Mouse (Mus musculus): ENCODE results near the gene Kazn. TPM values are rescaled to one million over a fixed set of nuclear protein-coding genes. Genes with fewer than 3 reads are reported as not detected.

Gene Kazn
- polyA plus RNA-seq, 1 experiment = 43.2 TPM

DNA sequence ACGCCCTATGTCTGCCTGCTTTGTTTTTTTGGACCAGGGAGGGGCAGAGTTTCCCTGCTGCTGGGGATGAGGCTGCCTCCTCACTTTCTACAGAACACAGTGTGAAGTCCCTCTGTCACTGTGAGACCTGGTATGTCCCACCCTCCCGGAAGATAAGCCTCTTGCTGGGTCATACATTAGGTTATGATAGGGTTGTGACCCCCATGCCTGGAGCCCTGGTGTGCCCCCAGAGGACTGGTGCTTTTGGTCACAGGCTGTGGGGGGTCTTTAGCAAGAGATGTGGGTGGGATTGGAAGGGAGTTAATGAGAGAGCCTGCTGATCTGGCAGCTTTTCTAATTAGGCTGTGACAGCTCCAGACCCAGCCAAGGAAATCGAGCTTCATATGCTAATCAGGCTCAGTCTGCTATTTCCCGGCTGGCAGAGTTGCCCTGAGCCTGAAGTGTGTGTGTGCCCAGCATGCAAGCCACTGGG lies 28.2 kb upstream of the Kazn start:
- TF ChIP-seq CTCF (IDR thresholded peaks at IDR 0.05; ENCODE audit: insufficient read depth, low read length) (no peak), POLR2A (IDR thresholded peaks at IDR 0.05; ENCODE audit: borderline replicate concordance, extremely low read depth, low read depth, low read length) (no peak)
- no peaks in the 10 kb centered on the region for H3K4me1 ChIP-seq (ENCODE audit: control insufficient read depth, insufficient read depth, low read length)
- WGBS = 38% methylated on average over 4 of the region's 4 CpGs
- no peak for DNase-seq
- H3K4me3 ChIP-seq (replicated peaks; ENCODE audit: extremely low read depth, low read depth, low read length) = no peak overlapping the region

DNA sequence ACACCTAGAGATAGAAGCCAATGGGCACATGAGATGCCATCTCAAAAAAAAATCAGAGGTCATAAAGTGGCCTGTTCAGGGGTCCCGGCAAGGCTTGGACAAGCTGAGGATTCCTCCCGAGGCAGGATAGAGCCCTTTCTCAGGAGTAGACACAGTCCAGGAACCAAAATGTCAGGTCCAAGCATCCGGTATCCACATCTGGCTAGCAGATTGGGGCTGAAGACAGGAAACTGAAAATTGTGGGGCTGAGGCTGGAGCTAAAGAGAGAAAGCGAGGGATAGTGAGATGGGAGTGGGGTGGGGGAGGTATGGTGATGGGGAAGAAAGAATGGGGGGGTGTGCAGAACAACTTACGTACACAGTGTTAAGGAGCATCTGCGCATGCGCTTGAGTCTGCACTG lies 25.1 kb upstream of the Kazn start:
- no peaks in the 10 kb centered on the region for H3K4me1 ChIP-seq (ENCODE audit: control insufficient read depth, insufficient read depth, low read length)
- TF ChIP-seq POLR2A (IDR thresholded peaks at IDR 0.05; ENCODE audit: borderline replicate concordance, extremely low read depth, low read depth, low read length) (no peak), CTCF (IDR thresholded peaks at IDR 0.05; ENCODE audit: insufficient read depth, low read length) (no peak)

DNA sequence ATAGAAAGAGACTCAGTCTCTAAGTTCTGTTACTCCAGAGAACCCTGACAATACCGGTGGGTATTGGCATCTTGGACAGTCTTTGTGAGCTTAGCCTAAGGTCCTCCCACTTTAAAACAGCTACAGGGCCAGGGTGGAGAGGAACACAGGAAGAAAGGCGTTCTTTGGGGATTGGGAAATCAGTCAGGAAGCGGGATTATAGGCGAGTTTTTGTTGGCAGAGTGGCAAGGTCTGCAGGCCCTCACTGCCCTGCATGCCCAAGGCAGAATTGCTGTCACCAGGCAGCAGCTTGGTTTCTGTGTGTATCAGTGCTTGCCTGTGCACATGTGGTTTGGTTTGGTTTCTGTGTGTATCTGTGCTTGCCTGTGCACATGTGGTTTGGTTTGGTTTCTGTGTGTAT lies 22.5 kb upstream of the Kazn start:
- TF ChIP-seq CTCF (IDR thresholded peaks at IDR 0.05; ENCODE audit: insufficient read depth, low read length) = no peak
- H3K4me3 ChIP-seq (replicated peaks; ENCODE audit: extremely low read depth, low read depth, low read length) = no peak overlapping the region
- DNase-seq = no peak
- WGBS = 48% methylated on average over 4 of the region's 4 CpGs
- no peaks in the 10 kb centered on the region for H3K4me1 ChIP-seq (ENCODE audit: control insufficient read depth, insufficient read depth, low read length)

More for the DNA sequence above, 25.1 kb upstream of the Kazn start:
- no peak overlapping the region for H3K4me3 ChIP-seq (replicated peaks; ENCODE audit: extremely low read depth, low read depth, low read length)
- 89% methylated on average over 7 of the region's 7 CpGs for whole genome bisulfite sequencing
- DNase-seq = no peak

DNA sequence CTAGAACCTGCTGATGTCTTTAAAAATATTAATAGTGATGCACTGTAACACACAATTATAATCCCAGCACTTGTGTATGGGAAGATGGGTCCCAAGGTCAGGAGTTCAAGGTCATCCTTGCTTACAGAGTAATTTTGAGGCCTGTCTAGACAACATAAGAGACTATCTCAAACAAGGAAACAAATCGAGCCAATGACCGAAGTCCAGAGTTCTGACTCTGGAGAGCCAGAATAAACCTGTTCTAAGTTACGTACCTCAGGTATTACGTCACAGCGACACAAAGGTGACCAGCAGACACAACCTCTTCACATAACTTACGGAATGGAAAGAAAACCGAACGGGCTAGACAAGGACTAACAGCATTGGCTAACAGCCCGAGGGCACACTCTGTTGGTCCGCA lies 19.5 kb upstream of the Kazn start:
- TF ChIP-seq CTCF (IDR thresholded peaks at IDR 0.05; ENCODE audit: insufficient read depth, low read length) (no peak), POLR2A (IDR thresholded peaks at IDR 0.05; ENCODE audit: borderline replicate concordance, extremely low read depth, low read depth, low read length) (no peak)
- H3K4me3 ChIP-seq (replicated peaks; ENCODE audit: extremely low read depth, low read depth, low read length) = no peak overlapping the region
- 88% methylated on average over 10 of the region's 10 CpGs for WGBS
- H3K4me1 ChIP-seq (ENCODE audit: control insufficient read depth, insufficient read depth, low read length) = no peaks in the 10 kb centered on the region
- DNase-seq = no peak

DNA sequence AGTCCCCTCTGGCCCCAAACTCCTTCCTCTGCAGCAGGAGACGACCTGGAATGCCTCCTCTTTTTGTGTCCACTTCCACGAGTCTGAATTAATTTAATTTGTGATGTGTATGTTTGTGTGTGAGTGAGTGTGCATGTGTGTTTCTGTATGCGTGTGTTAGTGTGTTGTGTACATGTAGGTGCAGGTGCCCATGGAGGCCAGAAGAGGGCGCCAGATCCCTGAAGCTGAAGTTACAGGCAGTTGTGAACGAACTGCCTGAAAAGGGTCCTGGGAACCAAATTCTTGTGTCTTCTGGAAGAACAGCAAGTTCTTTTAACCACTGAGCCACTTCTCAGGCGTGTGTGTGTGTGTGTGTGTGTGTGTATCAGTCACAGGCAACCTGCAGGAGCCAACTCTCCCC lies 14.9 kb upstream of the Kazn start:
- Histone ChIP-seq H3K4me1 (ENCODE audit: control insufficient read depth, insufficient read depth, low read length) (no peaks in the 10 kb centered on the region), H3K4me3 (replicated peaks; ENCODE audit: extremely low read depth, low read depth, low read length) (no peak overlapping the region)
- TF ChIP-seq POLR2A (IDR thresholded peaks at IDR 0.05; ENCODE audit: borderline replicate concordance, extremely low read depth, low read depth, low read length) = no peak
- 0 out of 2 replicates have a peak, but pooled peaks have one; percentile 25 for TF ChIP-seq CTCF (IDR thresholded peaks at IDR 0.05; ENCODE audit: insufficient read depth, low read length)
- 78% methylated on average over 6 of the region's 6 CpGs for WGBS
- no peak for DNase-seq

DNA sequence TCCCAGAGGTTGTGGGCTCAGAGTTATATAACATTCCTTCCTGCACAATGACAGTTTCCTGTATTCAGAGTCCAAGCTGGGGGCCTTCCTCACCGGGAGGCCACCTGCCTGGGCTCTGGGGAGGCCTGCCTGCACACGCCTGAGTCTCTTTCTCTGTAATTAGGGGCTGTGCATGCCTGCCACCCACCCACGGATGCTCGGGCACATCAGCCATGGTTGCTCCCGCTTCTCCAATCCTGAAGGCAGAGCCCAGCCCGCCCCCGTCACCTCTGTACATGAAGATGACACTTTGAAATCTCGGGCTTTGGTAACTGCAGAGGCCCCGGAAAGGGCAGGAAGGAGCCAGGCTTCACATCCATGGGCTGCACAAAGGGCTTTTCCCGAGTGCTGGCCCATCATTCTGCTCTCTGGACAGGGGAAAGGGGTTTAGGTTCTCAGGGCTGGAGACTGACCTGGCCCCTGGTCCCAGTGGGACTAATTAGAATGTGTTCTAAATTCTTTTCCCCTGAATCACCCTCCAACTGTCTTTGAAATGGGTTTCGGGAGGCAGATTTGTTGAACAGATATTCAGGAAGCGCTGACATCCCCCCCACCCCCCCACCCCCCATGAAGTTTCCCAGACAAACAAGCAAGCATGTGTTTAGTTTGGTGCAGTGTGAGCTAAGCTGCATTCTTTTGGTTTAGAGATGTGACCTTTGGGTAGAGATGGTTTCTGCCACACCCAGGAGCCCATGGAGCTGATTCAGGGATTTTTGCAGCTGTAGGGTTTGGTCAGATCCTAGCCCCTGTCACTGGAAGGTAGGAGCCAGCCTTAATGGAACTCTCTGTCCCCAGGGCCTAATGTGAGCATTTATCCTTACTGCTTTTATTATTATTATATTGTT lies 12.5 kb upstream of the Kazn start:
- 54% methylated on average over 12 of the region's 12 CpGs for WGBS
- H3K4me1 ChIP-seq (ENCODE audit: control insufficient read depth, insufficient read depth, low read length) = no peaks in the 10 kb centered on the region
- H3K4me3 ChIP-seq (replicated peaks; ENCODE audit: extremely low read depth, low read depth, low read length) = no peak overlapping the region
- no peak for DNase-seq
- TF ChIP-seq CTCF (IDR thresholded peaks at IDR 0.05; ENCODE audit: insufficient read depth, low read length) = no peak
- no peak for TF ChIP-seq POLR2A (IDR thresholded peaks at IDR 0.05; ENCODE audit: borderline replicate concordance, extremely low read depth, low read depth, low read length)

DNA sequence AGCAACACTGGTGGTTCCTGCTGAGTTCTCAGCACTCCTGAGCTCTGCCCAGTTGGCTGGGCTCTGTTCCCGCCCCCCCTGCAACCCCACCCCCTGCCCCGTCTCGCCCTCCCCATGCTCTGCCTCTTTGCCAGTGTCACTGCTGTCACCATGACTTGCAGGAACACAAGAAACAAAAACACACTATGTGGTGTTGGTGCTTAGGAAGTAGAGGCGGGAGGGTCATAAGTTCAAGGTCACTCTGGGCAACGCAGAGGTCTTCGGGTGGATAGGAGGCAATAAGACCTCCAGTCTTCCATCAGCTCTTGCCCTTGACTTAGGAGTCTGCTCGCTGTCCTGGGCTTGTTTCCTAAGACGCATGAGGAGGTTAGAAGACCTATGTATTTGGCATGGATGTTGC lies 10.9 kb upstream of the Kazn start:
- no peak for DNase-seq
- no peak overlapping the region for H3K4me3 ChIP-seq (replicated peaks; ENCODE audit: extremely low read depth, low read depth, low read length)
- 96% methylated on average over 8 of the region's 8 CpGs for WGBS
- no peaks in the 10 kb centered on the region for H3K4me1 ChIP-seq (ENCODE audit: control insufficient read depth, insufficient read depth, low read length)
- TF ChIP-seq CTCF (IDR thresholded peaks at IDR 0.05; ENCODE audit: insufficient read depth, low read length) (no peak), POLR2A (IDR thresholded peaks at IDR 0.05; ENCODE audit: borderline replicate concordance, extremely low read depth, low read depth, low read length) (no peak)

DNA sequence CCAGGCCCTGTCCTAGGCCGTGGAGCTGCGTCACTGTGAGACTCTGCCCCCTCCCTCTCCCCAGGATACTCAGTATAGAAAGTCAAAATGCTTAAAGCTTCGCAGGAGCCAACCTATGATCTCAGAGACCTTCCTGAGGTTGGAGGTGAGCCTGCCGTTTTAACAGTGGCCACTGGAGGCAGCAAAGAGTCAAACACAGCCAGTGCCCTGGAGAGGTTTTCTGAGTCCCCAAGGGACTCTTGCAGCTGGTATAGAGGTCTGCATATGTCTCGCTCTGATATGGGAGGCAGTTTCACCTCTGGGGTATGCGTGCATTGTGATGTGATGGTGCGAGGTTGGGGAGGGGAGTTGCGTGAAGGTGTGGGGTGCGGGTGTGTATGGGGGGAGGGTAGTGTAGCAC lies 10.2 kb upstream of the Kazn start:
- TF ChIP-seq CTCF (IDR thresholded peaks at IDR 0.05; ENCODE audit: insufficient read depth, low read length) (peak; percentile 66), POLR2A (IDR thresholded peaks at IDR 0.05; ENCODE audit: borderline replicate concordance, extremely low read depth, low read depth, low read length) (no peak)
- WGBS = 24% methylated on average over 9 of the region's 9 CpGs
- DNase-seq = peak; percentile 65
- H3K4me3 ChIP-seq (replicated peaks; ENCODE audit: extremely low read depth, low read depth, low read length) = no peak overlapping the region
- no peaks in the 10 kb centered on the region for H3K4me1 ChIP-seq (ENCODE audit: control insufficient read depth, insufficient read depth, low read length)

DNA sequence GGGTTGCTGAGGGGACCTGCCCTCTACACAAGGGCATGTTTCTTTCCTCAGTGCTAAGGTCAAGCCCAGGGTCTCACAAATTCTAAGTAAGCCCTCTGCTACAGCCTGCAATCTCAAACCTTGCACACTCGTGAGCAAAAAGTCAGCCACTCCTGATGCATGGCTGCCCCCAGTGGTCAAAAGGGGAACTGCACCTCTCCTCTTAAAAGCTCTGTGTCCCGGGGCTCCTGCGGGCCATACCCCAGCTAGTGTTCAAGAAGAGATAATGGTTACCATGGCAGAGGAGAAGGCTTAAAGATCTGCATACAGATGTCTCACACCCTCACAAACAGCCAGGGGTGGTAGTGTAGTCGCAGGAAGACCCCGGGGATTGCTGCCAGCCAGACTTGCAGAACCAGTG lies 9.2 kb upstream of the Kazn start:
- H3K4me1 ChIP-seq (ENCODE audit: control insufficient read depth, insufficient read depth, low read length) = no peaks in the 10 kb centered on the region
- peak; percentile 87 for DNase-seq
- H3K4me3 ChIP-seq (replicated peaks; ENCODE audit: extremely low read depth, low read depth, low read length) = no peak overlapping the region
- 16% methylated on average over 5 of the region's 5 CpGs for WGBS
- no peak for TF ChIP-seq POLR2A (IDR thresholded peaks at IDR 0.05; ENCODE audit: borderline replicate concordance, extremely low read depth, low read depth, low read length)
- peak; percentile 96 for TF ChIP-seq CTCF (IDR thresholded peaks at IDR 0.05; ENCODE audit: insufficient read depth, low read length)

DNA sequence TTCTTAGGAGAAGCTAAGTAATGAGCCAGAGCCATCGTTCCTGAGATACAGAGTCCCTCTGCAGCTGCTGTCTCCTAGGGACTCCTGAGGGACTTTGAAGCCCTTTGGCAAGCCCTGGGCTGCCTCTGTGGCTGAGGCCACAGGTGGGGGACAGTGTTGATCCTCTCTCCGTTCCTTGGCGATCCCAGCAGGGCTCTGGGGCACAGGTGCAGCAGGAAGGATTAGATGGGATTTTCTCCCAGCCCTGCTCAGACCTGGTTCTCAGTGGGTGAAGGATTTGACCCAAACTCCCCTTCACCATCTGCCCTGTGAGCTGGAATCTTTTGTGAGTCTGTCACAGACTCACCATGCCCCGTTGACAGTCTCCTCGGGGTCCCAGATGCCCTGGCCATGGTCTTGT lies 7.5 kb upstream of the Kazn start:
- Histone ChIP-seq H3K4me3 (replicated peaks; ENCODE audit: extremely low read depth, low read depth, low read length) (no peak overlapping the region), H3K4me1 (ENCODE audit: control insufficient read depth, insufficient read depth, low read length) (no peaks in the 10 kb centered on the region)
- no peak for DNase-seq
- TF ChIP-seq CTCF (IDR thresholded peaks at IDR 0.05; ENCODE audit: insufficient read depth, low read length) (no peak), POLR2A (IDR thresholded peaks at IDR 0.05; ENCODE audit: borderline replicate concordance, extremely low read depth, low read depth, low read length) (no peak)
- WGBS = 57% methylated on average over 5 of the region's 5 CpGs
